Mouse (Mus musculus) gastrocnemius, postnatal 4 days (tissue): ENCODE measurements at regions not wholly inside any gene's neighbourhood (a gene's known extent, or its start where the extent isn't known, plus 50 kb on each side); places are given as distances from the start of the nearest gene placed in this dataset.

Source experiments
- DNase-seq, 2 experiments: peaks; one replicate each; pipeline ENCODE4 v3.0.0; 2021 to 2022; ENCODE audit warnings: low spot score in 2 of 2, mixed read lengths in 2 of 2

- no peak for DNase-seq
Measured at GRCm38 (mm10) chr15:27129697-27130096, 234.3 kb upstream of the Fbxl7 start.

GRCm38 (mm10) chr15:27132761-27133160, 237.4 kb upstream of the Fbxl7 start:
- no peak for DNase-seq

- no peak for DNase-seq
Measured at GRCm38 (mm10) chr15:27137580-27137979, 242.2 kb upstream of the Fbxl7 start.

GRCm38 (mm10) chr15:27145860-27146259, 250.5 kb upstream of the Fbxl7 start:
- DNase-seq: no peak

GRCm38 (mm10) chr15:27160986-27161385, 265.6 kb upstream of the Fbxl7 start:
- no peak for DNase-seq

GRCm38 (mm10) chr15:27167484-27167883, 272.1 kb upstream of the Fbxl7 start:
- no peak for DNase-seq

GRCm38 (mm10) chr15:27169846-27170245, 274.5 kb upstream of the Fbxl7 start:
- DNase-seq: no peak

- DNase-seq: no peak
Measured at GRCm38 (mm10) chr15:27173506-27173905, 278.1 kb upstream of the Fbxl7 start.

GRCm38 (mm10) chr15:27178084-27178935, 282.9 kb upstream of the Fbxl7 start:
- no peak for DNase-seq

GRCm38 (mm10) chr15:27189699-27190098, 276.8 kb upstream of the Ank start:
- peak in 1 of 2 experiments; percentile 28 for DNase-seq

GRCm38 (mm10) chr15:27201513-27201912, 265.0 kb upstream of the Ank start:
- no peak for DNase-seq

GRCm38 (mm10) chr15:27204888-27205287, 261.6 kb upstream of the Ank start:
- no peak for DNase-seq

GRCm38 (mm10) chr15:27207446-27207845, 259.0 kb upstream of the Ank start:
- DNase-seq: no peak

- DNase-seq: no peak
Measured at GRCm38 (mm10) chr15:27216387-27216786, 250.1 kb upstream of the Ank start.

- DNase-seq: no peak
Measured at GRCm38 (mm10) chr15:27219126-27219738, 247.2 kb upstream of the Ank start.

- no peak for DNase-seq
Measured at GRCm38 (mm10) chr15:27223610-27224511, 242.6 kb upstream of the Ank start.

- no peak for DNase-seq
Measured at GRCm38 (mm10) chr15:27224512-27224850, 242.0 kb upstream of the Ank start.

- DNase-seq: no peak
Measured at GRCm38 (mm10) chr15:27232804-27233203, 233.7 kb upstream of the Ank start.

GRCm38 (mm10) chr15:27234770-27235169, 231.7 kb upstream of the Ank start:
- peak; percentile 26 to 58 for DNase-seq

GRCm38 (mm10) chr15:27238301-27238700, 228.2 kb upstream of the Ank start:
- no peak for DNase-seq

GRCm38 (mm10) chr15:27246302-27246701, 220.2 kb upstream of the Ank start:
- no peak for DNase-seq
